Mouse (Mus musculus) olfactory bulb, adult 2 months (tissue): ENCODE measurements around the gene Mrps17.

ENCODE experiments used
- CTCF ChIP-seq: fragments of 200-500 bp; IDR thresholded peaks from 2 replicates; pipeline ENCODE4 v1.5.1; 2012; ENCODE audit warnings: low read depth, mild to moderate bottlenecking, low read length, moderate library complexity; ENCODE audit not compliant: insufficient read depth
- POLR2A ChIP-seq: fragments of 200-500 bp; IDR thresholded peaks from 2 replicates; pipeline ENCODE4 v1.6.1; 2012; ENCODE audit warnings: mild to moderate bottlenecking, low read depth, low read length, moderate library complexity; ENCODE audit not compliant: insufficient read depth

GRCm38 (mm10) chr5:129724834-129725773 is 9.8 kb downstream of the Mrps17 start, which contains the start of gene Nipsnap2:
- TF ChIP-seq POLR2A (peak; percentile 77), CTCF (peak; percentile 100)
